Mouse (Mus musculus): ENCODE data around the gene Grik3.

Gene Grik3

GRCm38 (mm10) chr4:125544947-125545767 is 54.7 kb downstream of the Grik3 start:
- no peak for DNase-seq (ENCODE audit: low spot score in 2 of 2)

- DNase-seq (ENCODE audit: low spot score in 2 of 2), result no peak
Measured at GRCm38 (mm10) chr4:125545768-125546220, 55.3 kb downstream of the Grik3 start.

DNA sequence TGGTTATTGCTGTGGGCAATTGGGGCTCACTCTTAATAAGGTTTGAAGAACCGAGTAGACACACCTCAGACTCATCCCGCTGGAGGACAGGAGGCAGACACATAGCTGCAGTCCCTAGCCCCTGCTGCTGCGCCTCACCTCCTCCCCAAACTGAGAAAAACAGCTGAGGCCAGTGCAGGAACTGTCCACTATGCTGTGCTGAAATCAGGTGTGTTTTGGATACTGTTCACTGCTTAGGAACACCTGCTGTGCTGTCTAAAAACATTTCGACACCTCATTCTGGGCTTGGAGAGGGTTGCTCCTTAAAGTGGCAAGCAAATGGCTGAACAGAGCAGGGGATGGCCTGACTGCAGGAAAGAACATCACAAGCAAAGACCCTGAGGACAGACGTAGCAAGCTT is 57.7 kb downstream of the Grik3 start:
- DNase-seq (ENCODE audit: low spot score in 2 of 2), result no peak

GRCm38 (mm10) chr4:125553754-125554153 is 63.3 kb downstream of the Grik3 start:
- DNase-seq (ENCODE audit: low spot score in 2 of 2), result no peak

- DNase-seq (ENCODE audit: low spot score in 2 of 2), result no peak
Measured at GRCm38 (mm10) chr4:125556405-125557308, 66.2 kb downstream of the Grik3 start.

DNA sequence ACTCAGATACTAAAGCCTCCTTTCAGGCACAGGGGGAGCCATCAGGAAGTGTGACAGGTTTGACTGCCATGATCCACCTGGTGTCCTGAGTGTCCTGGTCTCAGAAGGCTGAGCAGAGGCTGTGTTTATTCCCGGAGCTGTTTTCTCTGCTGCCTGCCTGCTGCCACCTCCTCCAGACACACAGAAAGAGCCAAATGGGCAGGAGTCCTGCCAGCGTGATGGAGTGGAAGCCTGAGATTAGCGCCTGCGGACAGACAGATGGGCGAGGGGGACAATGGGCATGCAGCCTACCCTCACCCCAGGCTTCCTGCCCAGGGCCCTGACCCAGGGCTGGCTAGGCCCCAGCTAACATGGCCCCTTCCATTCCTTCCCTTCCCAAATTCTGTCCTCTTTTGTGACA is 69.1 kb downstream of the Grik3 start:
- no peak for DNase-seq (ENCODE audit: low spot score in 2 of 2)

DNA sequence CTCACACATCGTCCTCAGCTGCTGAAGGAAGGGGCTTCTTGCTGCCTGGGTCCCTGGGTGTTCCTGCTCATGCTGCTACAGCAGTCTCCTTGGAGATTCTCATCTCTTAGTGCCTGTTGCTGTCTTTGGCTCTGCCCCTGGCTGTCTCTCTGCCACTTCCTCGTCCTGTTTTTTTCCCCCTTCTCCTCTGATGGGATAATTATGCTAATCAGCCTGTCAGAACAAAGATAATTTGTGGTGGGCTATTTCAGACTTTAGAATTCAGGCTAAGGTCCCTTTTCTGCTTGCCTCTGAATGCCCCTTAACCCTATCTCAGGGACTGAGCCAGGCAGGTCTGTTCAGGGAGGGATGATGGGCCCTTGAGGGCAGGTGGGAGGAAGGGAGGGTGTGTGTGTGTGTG is 70.3 kb downstream of the Grik3 start:
- no peak for DNase-seq (ENCODE audit: low spot score in 2 of 2)

DNA sequence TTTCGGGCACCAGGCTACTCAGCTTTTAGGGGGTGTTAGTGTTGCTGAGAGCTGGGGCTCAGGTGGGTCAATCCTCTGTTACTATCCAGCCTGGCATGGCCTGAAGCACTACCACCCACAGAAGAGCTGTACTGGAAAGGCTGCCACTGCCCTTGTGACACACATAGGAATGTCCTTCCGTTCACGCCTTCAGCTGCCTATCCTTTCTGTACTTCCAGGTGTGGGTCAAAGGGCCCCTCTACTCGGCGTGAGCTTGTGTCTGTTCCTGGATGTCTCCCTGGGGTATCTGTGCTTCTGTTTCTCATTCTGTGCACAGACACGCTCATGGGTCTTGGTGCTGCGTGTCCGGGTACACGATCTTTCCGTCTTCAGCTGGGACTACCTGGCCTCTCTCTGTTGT is 73.1 kb downstream of the Grik3 start:
- DNase-seq (ENCODE audit: low spot score in 2 of 2), result no peak

DNA sequence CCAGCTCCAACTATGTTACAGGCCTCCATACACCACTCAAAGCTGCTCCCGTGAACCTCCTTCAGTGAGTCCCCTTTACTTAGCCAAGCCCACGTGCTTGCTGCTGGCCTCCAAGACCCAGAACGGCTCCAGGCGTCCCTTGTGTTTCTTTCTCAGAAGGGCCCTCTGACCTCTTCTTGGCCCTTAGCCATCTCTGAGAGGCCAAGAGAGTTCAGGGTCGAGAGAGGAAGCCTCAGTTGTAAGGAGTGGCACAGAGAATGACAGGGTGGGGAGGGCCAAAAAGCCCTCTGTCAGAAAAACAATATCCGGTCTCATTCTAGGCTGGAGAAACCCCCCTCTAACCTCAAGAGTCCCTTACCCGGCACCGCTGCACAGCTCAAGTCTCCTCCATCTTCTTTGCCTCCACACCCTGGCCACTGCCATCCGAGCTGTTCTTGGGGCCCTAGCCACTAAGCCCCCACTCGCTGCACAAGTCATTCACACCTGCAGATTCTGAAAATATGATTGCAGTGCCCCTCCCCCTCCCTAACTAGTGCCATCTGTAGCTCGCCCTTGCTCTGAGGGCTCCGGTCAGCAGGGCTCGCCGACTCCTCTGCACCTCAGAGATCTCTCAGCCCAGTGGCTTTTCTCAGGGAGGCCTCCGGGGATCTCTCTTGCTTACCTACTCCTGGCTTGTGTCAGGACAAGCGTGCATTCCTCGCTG is 73.7 kb downstream of the Grik3 start:
- no peak for DNase-seq (ENCODE audit: low spot score in 2 of 2)

- DNase-seq (ENCODE audit: low spot score in 2 of 2), result no peak
Measured at GRCm38 (mm10) chr4:125565711-125566439, 75.4 kb downstream of the Grik3 start.

DNA sequence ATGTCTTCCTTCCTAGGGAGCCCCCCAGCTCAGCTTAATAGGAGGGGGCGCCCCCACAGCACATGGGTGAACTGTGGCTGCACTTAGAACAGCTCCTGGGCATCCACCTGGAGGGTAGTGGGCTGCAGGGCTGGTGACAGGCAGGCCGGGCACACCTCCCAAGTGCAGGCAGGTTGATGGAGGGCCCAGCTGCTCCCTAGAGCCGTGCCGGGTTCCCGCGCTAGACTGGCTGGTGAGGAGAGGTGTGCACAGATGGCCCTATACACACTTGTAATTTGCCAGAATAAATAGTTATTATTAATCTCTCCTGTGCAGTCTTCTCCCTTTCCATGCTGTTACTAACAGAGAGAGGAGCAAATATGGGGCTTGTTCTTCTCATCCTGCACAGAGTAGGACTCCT is 77.7 kb downstream of the Grik3 start:
- DNase-seq (ENCODE audit: low spot score in 2 of 2), result no peak

- DNase-seq (ENCODE audit: low spot score in 2 of 2), result no peak
Measured at GRCm38 (mm10) chr4:125571651-125572311, 81.3 kb downstream of the Grik3 start.

GRCm38 (mm10) chr4:125572312-125572663 is 81.8 kb downstream of the Grik3 start:
- DNase-seq (ENCODE audit: low spot score in 2 of 2), result no peak

DNA sequence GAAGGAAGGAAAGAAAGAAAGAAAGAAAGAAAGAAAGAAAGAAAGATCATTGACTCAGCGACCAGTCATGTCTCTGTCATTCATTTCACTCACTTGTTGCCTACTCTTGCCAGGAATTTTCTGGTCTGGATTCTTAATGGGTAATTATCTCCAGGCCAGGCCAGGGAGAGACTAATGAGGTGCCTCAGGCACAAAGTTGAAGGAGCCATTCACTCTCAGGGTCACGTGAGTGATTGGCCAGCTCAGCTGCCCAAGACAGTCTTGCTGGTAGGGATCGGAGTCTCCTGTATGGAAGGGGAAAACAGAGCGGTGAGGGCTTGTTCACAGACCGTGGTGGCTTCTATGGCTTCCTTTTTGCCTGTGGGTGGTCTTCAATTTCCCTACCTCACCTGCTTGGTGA is 82.5 kb downstream of the Grik3 start:
- no peak for DNase-seq (ENCODE audit: low spot score in 2 of 2)

- no peak for DNase-seq (ENCODE audit: low spot score in 2 of 2)
Measured at GRCm38 (mm10) chr4:125573951-125574675, 83.6 kb downstream of the Grik3 start.

- DNase-seq (ENCODE audit: low spot score in 2 of 2), result no peak
Measured at GRCm38 (mm10) chr4:125580336-125580735, 89.8 kb downstream of the Grik3 start.

DNA sequence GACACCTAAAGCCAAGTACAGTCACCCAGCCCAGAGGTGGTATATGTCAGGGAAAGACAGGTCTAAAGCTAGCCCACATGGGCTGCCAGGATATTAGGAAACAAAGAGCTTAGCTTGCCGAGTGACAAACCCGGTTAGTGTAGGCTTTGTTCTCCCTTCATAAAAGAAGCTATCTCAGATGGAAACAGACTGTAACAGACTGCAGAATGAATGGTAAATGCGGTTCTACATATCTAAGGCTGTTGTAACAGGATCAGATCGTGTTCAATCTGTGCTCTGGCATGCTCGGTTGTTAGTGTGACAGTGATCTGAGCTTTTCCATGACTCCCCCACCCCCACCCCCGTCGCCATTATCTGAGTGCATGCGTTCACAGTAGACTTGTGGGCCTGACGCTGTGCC is 92.8 kb downstream of the Grik3 start:
- DNase-seq (ENCODE audit: low spot score in 2 of 2), result no peak

- DNase-seq (ENCODE audit: low spot score in 2 of 2), result no peak
Measured at GRCm38 (mm10) chr4:125583935-125584334, 93.4 kb downstream of the Grik3 start.

DNA sequence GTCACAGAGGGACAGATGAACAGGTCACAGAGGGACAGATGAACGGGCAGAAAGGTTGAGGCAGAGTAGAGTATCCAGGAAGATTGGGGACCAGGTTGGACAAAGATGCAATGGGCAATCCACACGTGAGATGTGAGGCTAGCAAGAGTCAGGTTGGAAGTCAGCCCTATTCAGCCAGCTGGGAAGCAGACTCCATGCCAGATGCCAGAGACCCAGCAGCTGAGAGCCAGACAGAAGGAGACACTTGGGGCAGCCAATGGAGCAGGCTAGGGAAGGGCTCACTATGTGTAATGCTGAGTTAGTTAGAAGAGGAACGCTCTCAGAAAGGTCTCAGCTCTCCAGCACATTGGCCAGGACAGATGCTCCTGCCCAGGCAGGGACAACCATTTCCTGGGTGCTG is 94.2 kb downstream of the Grik3 start:
- DNase-seq (ENCODE audit: low spot score in 2 of 2), result no peak

DNA sequence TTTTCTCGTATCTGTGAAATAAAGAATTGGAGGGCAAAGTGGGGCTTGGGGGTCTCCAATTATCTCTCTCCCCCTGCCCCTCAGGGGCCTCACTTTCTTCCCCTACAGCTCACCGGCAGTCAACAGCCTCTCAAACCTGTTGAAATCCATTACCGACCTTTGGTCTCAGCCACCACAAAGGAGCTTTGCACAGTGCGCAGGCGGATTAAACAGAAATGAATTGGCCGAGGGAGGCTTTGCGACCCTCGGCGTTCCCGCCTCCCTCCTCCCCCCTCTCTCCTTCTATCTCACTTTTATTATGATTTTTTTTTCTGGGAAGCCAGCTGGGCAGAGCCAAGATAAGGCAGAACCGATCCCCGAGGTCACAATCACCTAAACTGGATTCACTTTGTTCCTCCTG is 97.1 kb downstream of the Grik3 start:
- no peak for DNase-seq (ENCODE audit: low spot score in 2 of 2)
